Mouse (Mus musculus) limb, embryonic 15.5 days (tissue): Measurements from ENCODE around the gene Taf5l. TPM values are rescaled to one million over a fixed set of nuclear protein-coding genes. Genes with fewer than 3 reads are reported as not detected.

Experiments
- ATAC-seq: fragments of 200-750 bp; cut with Nextera tagmentation; 2 replicates; pipeline ENCODE4 v1.8.0; 2017; ENCODE audit warnings: low read depth, moderate TSS enrichment; ENCODE audit not compliant: insufficient number of reproducible peaks, low FRiP score, low TSS enrichment
- H3K27ac ChIP-seq: fragments of 300-500 bp; sonication (generic); 2 replicates; pipeline ENCODE4 v1.5.1; 2015; ENCODE audit warnings: moderate library complexity, mild to moderate bottlenecking, inconsistent platforms
- H3K27me3 ChIP-seq: fragments of 300-500 bp; sonication (generic); 2 replicates; pipeline ENCODE4 v1.6.1; 2015; ENCODE audit warnings: inconsistent platforms
- H3K36me3 ChIP-seq: fragments of 300-500 bp; sonication (generic); 2 replicates; pipeline ENCODE4 v1.6.1; 2015; ENCODE audit warnings: inconsistent platforms
- H3K4me1 ChIP-seq: fragments of 300-500 bp; sonication (generic); 2 replicates; pipeline ENCODE4 v1.6.1; 2015; ENCODE audit warnings: inconsistent platforms
- H3K4me2 ChIP-seq: fragments of 300-500 bp; sonication (generic); 2 replicates; pipeline ENCODE4 v1.6.1; 2015; ENCODE audit warnings: mild to moderate bottlenecking, inconsistent platforms
- H3K4me3 ChIP-seq: fragments of 300-500 bp; sonication (generic); 2 replicates; pipeline ENCODE4 v1.5.1; 2015; ENCODE audit warnings: mild to moderate bottlenecking, inconsistent platforms
- H3K9ac ChIP-seq: fragments of 300-500 bp; sonication (generic); 2 replicates; pipeline ENCODE4 v1.6.1; 2015; ENCODE audit warnings: inconsistent platforms
- H3K9me3 ChIP-seq: fragments of 300-500 bp; sonication (generic); 2 replicates; pipeline ENCODE4 v1.6.1; 2016; ENCODE audit warnings: inconsistent platforms
- WGBS: fragments of 180-500 bp; shearing (Covaris S2); methylation state at CpG from one replicate; pipeline ENCODE4 v1.1.7; 2015; 5-methylcytosine and 5-hydroxymethylcytosine counted together
- polyA plus RNA-seq: library from polyadenylated mRNA; unstranded; fragments of >200 nt; fragmentation: Nextera tagmentation; extraction: Ambion mirVana; gene quantifications from 2 replicates; pipeline ENCODE4 v1.2.1, GENCODE M21; 2015

The Taf5l gene
- 30.1 and 34.4 TPM in 2 replicates for polyA plus RNA-seq

- Histone ChIP-seq H3K4me3 (peak within 1 kb of the TSS; percentile 84), H3K27me3 (no peaks in the 10 kb centered on the region), H3K9me3 (no peaks in the 10 kb centered on the region), H3K4me1 (peaks cover 28% of the 10 kb centered on the region), H3K27ac (peak within 1 kb of the TSS; percentile 89), H3K4me2 (peak within 1 kb of the TSS; percentile 62), H3K36me3 (peaks cover 20% of the 10 kb centered on the region), H3K9ac (peak within 1 kb of the TSS; percentile 65)
- peak; percentile 91 for ATAC-seq
- WGBS = under 1% methylated on average over 72 of the region's 74 CpGs
Measured at GRCm38 (mm10) chr8:124021237-124022227, at the start of gene Taf5l, which contains the start of gene Urb2. Taf5l (minus strand) TSS chr8:124021397. Urb2 (plus strand) TSS chr8:124021508.

- no peak for ATAC-seq
- Histone ChIP-seq H3K4me2 (no peak overlapping the region), H3K4me1 (peaks cover 20% of the 10 kb centered on the region), H3K27ac (peak overlapping the region; percentile 18; the same call in 1 of the 2 replicates), H3K36me3 (no peaks in the 10 kb centered on the region), H3K9me3 (no peaks in the 10 kb centered on the region), H3K27me3 (no peaks in the 10 kb centered on the region), H3K9ac (no peak overlapping the region), H3K4me3 (no peak overlapping the region)
- 21% methylated on average over 18 of the region's 18 CpGs for WGBS
Measured at GRCm38 (mm10) chr8:124070363-124071324, 49.4 kb upstream of the Taf5l start.

GRCm38 (mm10) chr8:124067059-124067750 lies 46.0 kb upstream of the Taf5l start:
- H3K36me3 ChIP-seq = no peaks in the 10 kb centered on the region
- peaks cover 20% of the 10 kb centered on the region for H3K4me1 ChIP-seq
- WGBS = 52% methylated on average over 4 of the region's 4 CpGs
- no peaks in the 10 kb centered on the region for H3K27me3 ChIP-seq
- H3K4me3 ChIP-seq = no peak overlapping the region
- H3K4me2 ChIP-seq = no peak overlapping the region
- H3K9ac ChIP-seq = no peak overlapping the region
- ATAC-seq = peak; percentile 61
- H3K27ac ChIP-seq = peak overlapping the region; percentile 71
- H3K9me3 ChIP-seq = no peaks in the 10 kb centered on the region

GRCm38 (mm10) chr8:124066325-124067058 lies 45.3 kb upstream of the Taf5l start:
- peaks cover 14% of the 10 kb centered on the region for H3K4me1 ChIP-seq
- peak overlapping the region; percentile 71 for H3K27ac ChIP-seq
- WGBS = 39% methylated on average over 4 of the region's 4 CpGs
- ATAC-seq = peak; percentile 80
- no peaks in the 10 kb centered on the region for H3K27me3 ChIP-seq
- no peak overlapping the region for H3K9ac ChIP-seq
- H3K4me2 ChIP-seq = no peak overlapping the region
- no peaks in the 10 kb centered on the region for H3K9me3 ChIP-seq
- no peaks in the 10 kb centered on the region for H3K36me3 ChIP-seq
- no peak overlapping the region for H3K4me3 ChIP-seq

- 67% methylated on average over 11 of the region's 11 CpGs for WGBS
- H3K4me2 ChIP-seq = no peak overlapping the region
- no peaks in the 10 kb centered on the region for H3K27me3 ChIP-seq
- H3K36me3 ChIP-seq = no peaks in the 10 kb centered on the region
- no peaks in the 10 kb centered on the region for H3K9me3 ChIP-seq
- H3K27ac ChIP-seq = no peak overlapping the region
- no peak overlapping the region for H3K9ac ChIP-seq
- no peak for ATAC-seq
- no peaks in the 10 kb centered on the region for H3K4me1 ChIP-seq
- no peak overlapping the region for H3K4me3 ChIP-seq
Measured at GRCm38 (mm10) chr8:124056832-124057655, 35.8 kb upstream of the Taf5l start.

- 47% methylated on average over 4 of the region's 4 CpGs for WGBS
- ATAC-seq = no peak
Measured at GRCm38 (mm10) chr8:124052568-124052967, 31.4 kb upstream of the Taf5l start.

GRCm38 (mm10) chr8:124052110-124052509 lies 30.9 kb upstream of the Taf5l start:
- H3K9me3 ChIP-seq = no peaks in the 10 kb centered on the region
- H3K4me1 ChIP-seq = no peaks in the 10 kb centered on the region
- no peak overlapping the region for H3K4me3 ChIP-seq
- no peak overlapping the region for H3K4me2 ChIP-seq
- H3K36me3 ChIP-seq = peaks cover 21% of the 10 kb centered on the region
- H3K27me3 ChIP-seq = no peaks in the 10 kb centered on the region
- 33% methylated on average over 3 of the region's 3 CpGs for WGBS
- no peak overlapping the region for H3K27ac ChIP-seq
- no peak overlapping the region for H3K9ac ChIP-seq
- 0 out of 2 replicates have a peak, but pooled peaks have one; percentile 40 for ATAC-seq

More at GRCm38 (mm10) chr8:124052568-124052967, 31.4 kb upstream of the Taf5l start:
- H3K27me3 ChIP-seq = no peaks in the 10 kb centered on the region
- H3K36me3 ChIP-seq = peaks cover 17% of the 10 kb centered on the region
- no peak overlapping the region for H3K4me3 ChIP-seq
- no peaks in the 10 kb centered on the region for H3K9me3 ChIP-seq
- H3K9ac ChIP-seq = no peak overlapping the region
- no peaks in the 10 kb centered on the region for H3K4me1 ChIP-seq
- H3K4me2 ChIP-seq = no peak overlapping the region
- no peak overlapping the region for H3K27ac ChIP-seq

GRCm38 (mm10) chr8:124045856-124046255 lies 24.7 kb upstream of the Taf5l start:
- Histone ChIP-seq H3K36me3 (peaks cover 56% of the 10 kb centered on the region), H3K27me3 (no peaks in the 10 kb centered on the region), H3K4me1 (no peaks in the 10 kb centered on the region), H3K27ac (no peak overlapping the region), H3K9ac (no peak overlapping the region), H3K9me3 (no peaks in the 10 kb centered on the region), H3K4me3 (no peak overlapping the region), H3K4me2 (no peak overlapping the region)
- ATAC-seq = no peak
- WGBS = 72% methylated on average over 8 of the region's 8 CpGs

GRCm38 (mm10) chr8:124044931-124045330 lies 23.7 kb upstream of the Taf5l start:
- H3K4me3 ChIP-seq = no peak overlapping the region
- WGBS = 93% methylated on average over 12 of the region's 12 CpGs
- H3K36me3 ChIP-seq = peaks cover 62% of the 10 kb centered on the region
- H3K4me2 ChIP-seq = no peak overlapping the region
- H3K9ac ChIP-seq = no peak overlapping the region
- ATAC-seq = no peak
- no peak overlapping the region for H3K27ac ChIP-seq
- no peaks in the 10 kb centered on the region for H3K9me3 ChIP-seq
- H3K4me1 ChIP-seq = no peaks in the 10 kb centered on the region
- no peaks in the 10 kb centered on the region for H3K27me3 ChIP-seq

GRCm38 (mm10) chr8:124044421-124044820 lies 23.2 kb upstream of the Taf5l start:
- WGBS = 95% methylated on average over 5 of the region's 5 CpGs
- Histone ChIP-seq H3K4me3 (no peak overlapping the region), H3K9me3 (no peaks in the 10 kb centered on the region), H3K4me1 (no peaks in the 10 kb centered on the region), H3K27ac (no peak overlapping the region), H3K4me2 (no peak overlapping the region), H3K9ac (no peak overlapping the region), H3K27me3 (no peaks in the 10 kb centered on the region), H3K36me3 (peaks cover 62% of the 10 kb centered on the region)
- ATAC-seq = no peak
